Comparison of ENCODE assay signal across 21 mouse cellular contexts in the genomic region with DNA sequence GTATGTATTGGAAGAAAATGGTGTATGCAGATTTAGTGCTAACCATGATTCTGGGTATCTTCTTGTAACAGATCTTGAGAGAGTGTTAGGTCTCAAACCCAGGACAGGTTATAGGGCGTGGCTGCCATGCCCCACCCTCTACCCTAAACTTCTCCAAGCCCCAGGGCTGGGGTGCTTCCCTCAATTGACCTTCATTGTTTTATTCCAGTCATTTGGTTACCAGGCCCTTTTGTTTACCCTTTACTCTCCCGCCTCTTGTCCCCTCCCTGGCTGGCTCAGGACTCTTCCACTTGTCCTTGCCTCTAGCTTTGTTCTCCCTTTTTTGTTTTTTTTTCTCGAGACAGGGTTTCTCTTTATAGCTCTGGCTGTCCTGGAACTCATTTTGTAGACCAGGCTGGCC. TPM values are rescaled to one million over a fixed set of nuclear protein-coding genes. Genes with fewer than 3 reads are reported as not detected.
"Had no signal": no experiment of that assay in that cellular context is flagged by ENCODE, and none has a peak within 500 bp of the region (broad histone marks: within the 10 kb centered on the region; RNA-seq: fewer than 3 reads in every experiment).

No protein-coding gene starts in this region.

- H3K9me3 ChIP-seq: lung, embryonic 15.5 days; megakaryocyte, embryonic 14.5 days; midbrain, embryonic 13.5 days; midbrain, embryonic 15.5 days; neural tube, embryonic 12.5 days; stomach, embryonic 15.5 days had no signal

- H3K27me3 ChIP-seq: lung, embryonic 15.5 days; megakaryocyte, embryonic 14.5 days; midbrain, embryonic 13.5 days; midbrain, embryonic 15.5 days; neural tube, embryonic 12.5 days; stomach, embryonic 15.5 days had no signal

- H3K9ac ChIP-seq: lung, embryonic 15.5 days; midbrain, embryonic 13.5 days; midbrain, embryonic 15.5 days; neural tube, embryonic 12.5 days; stomach, embryonic 15.5 days had no signal

- DNase-seq: lung, adult 2 months; lung, postnatal 14 days; lung, postnatal 36 days; right cerebral cortex, postnatal 14 days; thymus, adult 2 months; thymus, postnatal 25 days; thymus, postnatal 4 days had no signal

- H3K27ac ChIP-seq: lung, embryonic 15.5 days; macrophage; midbrain, embryonic 13.5 days; midbrain, embryonic 15.5 days; neural tube, embryonic 12.5 days; stomach, embryonic 15.5 days; stomach, postnatal 0 days had no signal

- H3K36me3 ChIP-seq: lung, embryonic 15.5 days; midbrain, embryonic 13.5 days; midbrain, embryonic 15.5 days; neural tube, embryonic 12.5 days; stomach, embryonic 15.5 days had no signal

- H3K4me3 ChIP-seq: lung, embryonic 15.5 days; megakaryocyte, embryonic 14.5 days; midbrain, embryonic 13.5 days; midbrain, embryonic 15.5 days; neural tube, embryonic 12.5 days; stomach, embryonic 15.5 days had no signal

- H3K4me1 ChIP-seq: lung, embryonic 15.5 days; megakaryocyte, embryonic 14.5 days; midbrain, embryonic 13.5 days; midbrain, embryonic 15.5 days; neural tube, embryonic 12.5 days; stomach, embryonic 15.5 days had no signal

RNA-seq across cellular contexts. Expression of gene Ranbp17, which starts 20.0 kb away (rescaled TPM):
- total RNA-seq: monocyte, adult 5-6 weeks; neutrophil, adult 5-6 weeks had no signal
- polyA plus RNA-seq: macrophage had no signal

RNA-seq across cellular contexts. Expression of gene Gabrp, which starts 45.2 kb away (rescaled TPM):
- total RNA-seq: megakaryocyte progenitor cell, adult 5-6 weeks; monocyte, adult 5-6 weeks; neutrophil, adult 5-6 weeks had no signal
- polyA plus RNA-seq: macrophage; midbrain, embryonic 13.5 days; midbrain, postnatal 0 days; neural tube, embryonic 14.5 days; spleen, adult 2 months had no signal
